Mouse (Mus musculus): ENCODE results near the gene Fgfbp1. TPM values are rescaled to one million over a fixed set of nuclear protein-coding genes. Genes with fewer than 3 reads are reported as not detected.

Fgfbp1 gene
- polyA plus RNA-seq (2014; fragmentation: Nextera tagmentation; extraction: Ambion mirVana): not detected in 2 replicates

DNA sequence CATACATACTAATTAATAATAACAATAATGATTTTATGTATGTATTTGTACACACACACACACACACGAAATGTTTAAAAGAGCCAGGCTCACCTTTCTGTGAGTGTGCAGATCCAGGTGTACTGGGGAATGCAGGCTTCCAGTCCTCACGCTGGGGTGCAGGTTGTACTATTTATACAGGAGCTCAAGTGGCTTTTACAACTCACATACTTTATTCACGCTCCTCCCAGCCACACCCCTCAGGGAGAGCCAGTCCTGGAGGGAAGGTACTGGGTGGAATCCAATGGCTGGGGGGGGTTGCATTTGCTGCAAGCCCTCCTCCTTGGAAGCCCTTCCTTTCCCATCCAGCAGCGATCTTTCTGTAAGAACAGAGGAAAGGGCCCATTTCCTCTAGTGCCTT is at the start of gene Fgfbp1:
TSS of gene Fgfbp1 (minus strand) at position 160 of the 400 bp plus-strand sequence.
- WGBS (ENCODE audit: insufficient replicate concordance): 56% methylated on average over 4 of the region's 4 CpGs
- no peak within 1 kb of the TSS for H3K4me3 ChIP-seq (ENCODE audit: low read depth, low read length)
- no peak for ATAC-seq (replicated peaks; ENCODE audit: insufficient number of reproducible peaks, low FRiP score, low TSS enrichment)
- H3K4me2 ChIP-seq: no peak within 1 kb of the TSS
- no peaks in the 10 kb centered on the region for H3K9me3 ChIP-seq (replicated peaks; ENCODE audit: control insufficient read depth, low read length)
- no peaks in the 10 kb centered on the region for H3K4me1 ChIP-seq (ENCODE audit: control insufficient read depth, insufficient read depth, low read length)
- no peaks in the 10 kb centered on the region for H3K36me3 ChIP-seq (ENCODE audit: control insufficient read depth, insufficient read depth, low read length)
- no peaks in the 10 kb centered on the region for H3K27me3 ChIP-seq (ENCODE audit: control insufficient read depth, insufficient read depth, low read length)
- H3K9ac ChIP-seq (ENCODE audit: low read depth, low read length): no peak within 1 kb of the TSS
- H3K27ac ChIP-seq (ENCODE audit: low read depth, low read length): no peak within 1 kb of the TSS

DNA sequence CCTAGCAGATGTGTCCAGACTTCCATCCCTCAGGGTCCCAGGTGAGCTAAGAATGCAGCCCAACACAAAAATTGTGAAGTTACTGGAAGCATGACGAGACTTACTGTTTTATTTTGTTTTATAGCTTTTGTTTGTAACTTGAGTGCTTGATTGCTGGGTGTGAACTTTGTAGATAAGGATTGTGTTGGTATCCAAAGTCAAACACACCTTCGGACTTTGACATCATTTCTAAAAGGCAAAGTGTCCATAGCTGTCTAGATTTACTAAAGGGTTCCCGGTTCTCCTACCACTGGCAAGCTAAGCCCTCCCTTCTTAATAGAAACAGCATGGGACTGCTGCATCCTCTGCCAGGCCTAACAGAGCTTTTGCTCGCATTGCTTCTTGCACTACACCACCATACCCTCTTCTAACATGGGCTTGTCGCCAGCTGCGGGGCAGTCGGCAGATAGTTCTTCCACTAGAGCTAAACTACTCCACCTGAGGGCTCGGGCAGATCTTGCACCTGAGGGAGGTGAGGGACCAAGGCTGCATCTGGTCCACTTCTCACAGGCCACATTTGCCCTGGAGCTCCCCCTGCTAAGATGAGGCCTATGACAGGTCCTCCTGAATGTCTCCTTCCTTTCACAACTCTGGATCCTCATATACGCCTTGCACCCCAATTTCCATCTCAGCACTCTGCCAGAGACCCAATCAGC is 16.9 kb upstream of the Fgfbp1 start:
- no peaks in the 10 kb centered on the region for H3K27me3 ChIP-seq (ENCODE audit: control insufficient read depth, insufficient read depth, low read length)
- no peak overlapping the region for H3K27ac ChIP-seq (ENCODE audit: low read depth, low read length)
- WGBS (ENCODE audit: insufficient replicate concordance): 81% methylated on average over 9 of the region's 9 CpGs
- H3K9me3 ChIP-seq (replicated peaks; ENCODE audit: control insufficient read depth, low read length): 0 out of 2 replicates have a peak, but pooled peaks cover 2% of the 10 kb centered on the region
- H3K36me3 ChIP-seq (ENCODE audit: control insufficient read depth, insufficient read depth, low read length): no peaks in the 10 kb centered on the region
- H3K9ac ChIP-seq (ENCODE audit: low read depth, low read length): no peak overlapping the region
- no peaks in the 10 kb centered on the region for H3K4me1 ChIP-seq (ENCODE audit: control insufficient read depth, insufficient read depth, low read length)
- no peak overlapping the region for H3K4me2 ChIP-seq
- ATAC-seq (replicated peaks; ENCODE audit: insufficient number of reproducible peaks, low FRiP score, low TSS enrichment): no peak
- no peak overlapping the region for H3K4me3 ChIP-seq (ENCODE audit: low read depth, low read length)

DNA sequence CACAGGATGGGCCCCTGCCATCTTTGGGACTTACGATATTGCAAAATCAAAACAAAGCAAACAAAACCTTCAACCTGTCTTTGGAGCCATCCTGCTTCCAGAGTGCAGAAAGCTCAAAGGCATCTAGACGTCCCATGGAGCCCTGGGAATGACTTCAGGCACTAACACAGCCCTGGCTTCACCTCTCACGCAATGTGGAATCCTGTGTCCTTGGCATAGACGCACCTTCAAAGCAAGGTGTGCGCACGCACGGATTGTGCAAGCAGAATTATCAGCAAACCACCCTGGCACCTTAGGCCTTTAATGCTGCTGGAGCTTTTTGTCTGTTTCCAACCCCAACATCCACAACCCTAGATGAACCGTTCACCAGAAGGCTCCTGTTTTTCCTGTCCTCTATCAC is 16.0 kb upstream of the Fgfbp1 start:
- WGBS (ENCODE audit: insufficient replicate concordance): 87% methylated on average over 8 of the region's 8 CpGs
- Histone ChIP-seq H3K4me1 (ENCODE audit: control insufficient read depth, insufficient read depth, low read length) (no peaks in the 10 kb centered on the region), H3K36me3 (ENCODE audit: control insufficient read depth, insufficient read depth, low read length) (no peaks in the 10 kb centered on the region), H3K27ac (ENCODE audit: low read depth, low read length) (no peak overlapping the region), H3K27me3 (ENCODE audit: control insufficient read depth, insufficient read depth, low read length) (no peaks in the 10 kb centered on the region), H3K9ac (ENCODE audit: low read depth, low read length) (no peak overlapping the region), H3K9me3 (replicated peaks; ENCODE audit: control insufficient read depth, low read length) (0 out of 2 replicates have a peak, but pooled peaks cover 2% of the 10 kb centered on the region), H3K4me3 (ENCODE audit: low read depth, low read length) (no peak overlapping the region), H3K4me2 (no peak overlapping the region)
- no peak for ATAC-seq (replicated peaks; ENCODE audit: insufficient number of reproducible peaks, low FRiP score, low TSS enrichment)

GRCm38 (mm10) chr5:43996162-43996561 is 14.6 kb upstream of the Fgfbp1 start:
- ATAC-seq (replicated peaks; ENCODE audit: insufficient number of reproducible peaks, low FRiP score, low TSS enrichment): no peak
- no peak overlapping the region for H3K4me2 ChIP-seq
- H3K36me3 ChIP-seq (ENCODE audit: control insufficient read depth, insufficient read depth, low read length): no peaks in the 10 kb centered on the region
- no peaks in the 10 kb centered on the region for H3K9me3 ChIP-seq (replicated peaks; ENCODE audit: control insufficient read depth, low read length)
- H3K27me3 ChIP-seq (ENCODE audit: control insufficient read depth, insufficient read depth, low read length): no peaks in the 10 kb centered on the region
- no peak overlapping the region for H3K9ac ChIP-seq (ENCODE audit: low read depth, low read length)
- H3K27ac ChIP-seq (ENCODE audit: low read depth, low read length): no peak overlapping the region
- WGBS (ENCODE audit: insufficient replicate concordance): 62% methylated on average over 4 of the region's 4 CpGs
- H3K4me3 ChIP-seq (ENCODE audit: low read depth, low read length): no peak overlapping the region
- H3K4me1 ChIP-seq (ENCODE audit: control insufficient read depth, insufficient read depth, low read length): no peaks in the 10 kb centered on the region

GRCm38 (mm10) chr5:43994981-43995380 is 13.4 kb upstream of the Fgfbp1 start:
- ATAC-seq (replicated peaks; ENCODE audit: insufficient number of reproducible peaks, low FRiP score, low TSS enrichment): no peak
- Histone ChIP-seq H3K4me1 (ENCODE audit: control insufficient read depth, insufficient read depth, low read length) (no peaks in the 10 kb centered on the region), H3K4me3 (ENCODE audit: low read depth, low read length) (no peak overlapping the region), H3K9me3 (replicated peaks; ENCODE audit: control insufficient read depth, low read length) (no peaks in the 10 kb centered on the region), H3K27me3 (ENCODE audit: control insufficient read depth, insufficient read depth, low read length) (no peaks in the 10 kb centered on the region), H3K27ac (ENCODE audit: low read depth, low read length) (no peak overlapping the region), H3K9ac (ENCODE audit: low read depth, low read length) (no peak overlapping the region), H3K36me3 (ENCODE audit: control insufficient read depth, insufficient read depth, low read length) (no peaks in the 10 kb centered on the region), H3K4me2 (no peak overlapping the region)
- 86% methylated on average over 2 of the region's 2 CpGs for WGBS (ENCODE audit: insufficient replicate concordance)

GRCm38 (mm10) chr5:43990316-43990715 is 8.7 kb upstream of the Fgfbp1 start:
- Histone ChIP-seq H3K27ac (ENCODE audit: low read depth, low read length) (no peak overlapping the region), H3K36me3 (ENCODE audit: control insufficient read depth, insufficient read depth, low read length) (no peaks in the 10 kb centered on the region), H3K9ac (ENCODE audit: low read depth, low read length) (no peak overlapping the region), H3K4me1 (ENCODE audit: control insufficient read depth, insufficient read depth, low read length) (no peaks in the 10 kb centered on the region), H3K4me3 (ENCODE audit: low read depth, low read length) (no peak overlapping the region), H3K9me3 (replicated peaks; ENCODE audit: control insufficient read depth, low read length) (no peaks in the 10 kb centered on the region), H3K27me3 (ENCODE audit: control insufficient read depth, insufficient read depth, low read length) (no peaks in the 10 kb centered on the region), H3K4me2 (no peak overlapping the region)
- 45% methylated on average over 6 of the region's 6 CpGs for WGBS (ENCODE audit: insufficient replicate concordance)
- ATAC-seq (replicated peaks; ENCODE audit: insufficient number of reproducible peaks, low FRiP score, low TSS enrichment): no peak

DNA sequence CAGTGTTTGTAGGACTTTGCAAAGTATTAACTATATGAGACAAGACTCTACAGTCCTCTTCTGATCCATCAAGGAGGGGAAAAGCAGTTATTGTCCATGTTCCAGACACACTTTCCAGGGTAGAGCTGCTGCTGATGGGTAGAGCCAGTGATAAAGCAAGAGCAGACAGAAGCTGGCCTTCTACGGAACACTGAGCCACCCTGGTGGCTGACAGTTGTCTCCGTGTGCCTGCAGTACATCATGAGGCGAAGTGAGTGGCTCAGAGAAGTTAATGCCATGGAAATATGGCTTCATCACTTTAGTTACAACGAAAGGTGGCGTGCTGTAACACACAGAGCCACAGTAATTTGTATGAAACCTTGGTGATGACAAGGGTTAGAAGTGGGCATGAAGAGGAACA is 7.4 kb upstream of the Fgfbp1 start:
- Histone ChIP-seq H3K9me3 (replicated peaks; ENCODE audit: control insufficient read depth, low read length) (no peaks in the 10 kb centered on the region), H3K27me3 (ENCODE audit: control insufficient read depth, insufficient read depth, low read length) (no peaks in the 10 kb centered on the region), H3K27ac (ENCODE audit: low read depth, low read length) (no peak overlapping the region), H3K9ac (ENCODE audit: low read depth, low read length) (no peak overlapping the region), H3K4me3 (ENCODE audit: low read depth, low read length) (no peak overlapping the region), H3K36me3 (ENCODE audit: control insufficient read depth, insufficient read depth, low read length) (no peaks in the 10 kb centered on the region), H3K4me2 (no peak overlapping the region), H3K4me1 (ENCODE audit: control insufficient read depth, insufficient read depth, low read length) (no peaks in the 10 kb centered on the region)
- no peak for ATAC-seq (replicated peaks; ENCODE audit: insufficient number of reproducible peaks, low FRiP score, low TSS enrichment)
- WGBS (ENCODE audit: insufficient replicate concordance): 66% methylated on average over 5 of the region's 5 CpGs

- no peaks in the 10 kb centered on the region for H3K9me3 ChIP-seq (replicated peaks; ENCODE audit: control insufficient read depth, low read length)
- ATAC-seq (replicated peaks; ENCODE audit: insufficient number of reproducible peaks, low FRiP score, low TSS enrichment): no peak
- H3K4me3 ChIP-seq (ENCODE audit: low read depth, low read length): no peak overlapping the region
- no peaks in the 10 kb centered on the region for H3K27me3 ChIP-seq (ENCODE audit: control insufficient read depth, insufficient read depth, low read length)
- no peak overlapping the region for H3K9ac ChIP-seq (ENCODE audit: low read depth, low read length)
- no peaks in the 10 kb centered on the region for H3K36me3 ChIP-seq (ENCODE audit: control insufficient read depth, insufficient read depth, low read length)
- H3K27ac ChIP-seq (ENCODE audit: low read depth, low read length): no peak overlapping the region
- H3K4me2 ChIP-seq: no peak overlapping the region
- H3K4me1 ChIP-seq (ENCODE audit: control insufficient read depth, insufficient read depth, low read length): no peaks in the 10 kb centered on the region
Observed at GRCm38 (mm10) chr5:43986212-43986611, 4.6 kb upstream of the Fgfbp1 start.

- H3K36me3 ChIP-seq (ENCODE audit: control insufficient read depth, insufficient read depth, low read length): no peaks in the 10 kb centered on the region
- H3K27ac ChIP-seq (ENCODE audit: low read depth, low read length): no peak overlapping the region
- H3K27me3 ChIP-seq (ENCODE audit: control insufficient read depth, insufficient read depth, low read length): no peaks in the 10 kb centered on the region
- no peak overlapping the region for H3K9ac ChIP-seq (ENCODE audit: low read depth, low read length)
- 61% methylated on average over 1 of the region's 1 CpGs for WGBS (ENCODE audit: insufficient replicate concordance)
- no peaks in the 10 kb centered on the region for H3K4me1 ChIP-seq (ENCODE audit: control insufficient read depth, insufficient read depth, low read length)
- no peak overlapping the region for H3K4me3 ChIP-seq (ENCODE audit: low read depth, low read length)
- no peak for ATAC-seq (replicated peaks; ENCODE audit: insufficient number of reproducible peaks, low FRiP score, low TSS enrichment)
- H3K4me2 ChIP-seq: no peak overlapping the region
- H3K9me3 ChIP-seq (replicated peaks; ENCODE audit: control insufficient read depth, low read length): no peaks in the 10 kb centered on the region
Observed at GRCm38 (mm10) chr5:43982896-43983295, 1.3 kb upstream of the Fgfbp1 start.

Data from heart, embryonic 11.5 days (tissue).